Mouse (Mus musculus): ENCODE measurements at regions not wholly inside any gene's neighbourhood (a gene's known extent, or its start where the extent isn't known, plus 50 kb on each side); places are given as distances from the start of the nearest gene placed in this dataset.
A peak's percentile ranks its signal among the peaks of the same experiment; 100 is the strongest.

GRCm38 (mm10) chr7:95688151-95689146, 482.6 kb upstream of the Tenm4 start:
- DNase-seq (ENCODE audit: low spot score): no peak

GRCm38 (mm10) chr7:95689161-95689833, 481.7 kb upstream of the Tenm4 start:
- no peak for DNase-seq (ENCODE audit: low spot score)

- DNase-seq (ENCODE audit: low spot score): no peak
These were observed 471.5 kb upstream of the Tenm4 start for GRCm38 (mm10) chr7:95699506-95699905.

- DNase-seq (ENCODE audit: low spot score): no peak
These were observed 461.0 kb upstream of the Tenm4 start for GRCm38 (mm10) chr7:95710088-95710487.

GRCm38 (mm10) chr7:95720083-95720482, 451.0 kb upstream of the Tenm4 start:
- no peak for DNase-seq (ENCODE audit: low spot score)

GRCm38 (mm10) chr7:95725716-95726487, 445.1 kb upstream of the Tenm4 start:
- DNase-seq (ENCODE audit: low spot score): no peak

GRCm38 (mm10) chr7:95733807-95734206, 437.2 kb upstream of the Tenm4 start:
- DNase-seq (ENCODE audit: low spot score): no peak

- DNase-seq (ENCODE audit: low spot score): no peak
These were observed 436.5 kb upstream of the Tenm4 start for GRCm38 (mm10) chr7:95734587-95734986.

- no peak for DNase-seq (ENCODE audit: low spot score)
These were observed 434.3 kb upstream of the Tenm4 start for GRCm38 (mm10) chr7:95736716-95737115.

GRCm38 (mm10) chr7:95738725-95739245, 432.3 kb upstream of the Tenm4 start:
- no peak for DNase-seq (ENCODE audit: low spot score)

- no peak for DNase-seq (ENCODE audit: low spot score)
These were observed 431.3 kb upstream of the Tenm4 start for GRCm38 (mm10) chr7:95739779-95740178.

GRCm38 (mm10) chr7:95758375-95758774, 412.7 kb upstream of the Tenm4 start:
- no peak for DNase-seq (ENCODE audit: low spot score)

- no peak for DNase-seq (ENCODE audit: low spot score)
These were observed 409.9 kb upstream of the Tenm4 start for GRCm38 (mm10) chr7:95760945-95761661.

GRCm38 (mm10) chr7:95766356-95767150, 404.5 kb upstream of the Tenm4 start:
- no peak for DNase-seq (ENCODE audit: low spot score)

GRCm38 (mm10) chr7:95784523-95784922, 386.5 kb upstream of the Tenm4 start:
- DNase-seq (ENCODE audit: low spot score): no peak

GRCm38 (mm10) chr7:95787543-95787942, 383.5 kb upstream of the Tenm4 start:
- DNase-seq (ENCODE audit: low spot score): no peak

GRCm38 (mm10) chr7:95787951-95788350, 383.1 kb upstream of the Tenm4 start:
- no peak for DNase-seq (ENCODE audit: low spot score)

- no peak for DNase-seq (ENCODE audit: low spot score)
These were observed 381.6 kb upstream of the Tenm4 start for GRCm38 (mm10) chr7:95789424-95789823.

- no peak for DNase-seq (ENCODE audit: low spot score)
These were observed 372.0 kb upstream of the Tenm4 start for GRCm38 (mm10) chr7:95799022-95799421.

GRCm38 (mm10) chr7:95809626-95810025, 361.4 kb upstream of the Tenm4 start:
- DNase-seq (ENCODE audit: low spot score): no peak

GRCm38 (mm10) chr7:95810096-95810495, 360.9 kb upstream of the Tenm4 start:
- DNase-seq (ENCODE audit: low spot score): peak; percentile 25

All from ovary, adult 18-20 months (tissue).